Mouse (Mus musculus): ENCODE results near the gene Rpl7a. TPM values are rescaled to one million over a fixed set of nuclear protein-coding genes. Genes with fewer than 3 reads are reported as not detected.
A peak's percentile ranks its signal among the peaks of the same experiment; 100 is the strongest.

Gene Rpl7a
- polyA plus RNA-seq, 1 experiment = 2,027 TPM

GRCm38 (mm10) chr2:26950411-26950810 is 39.8 kb downstream of the Rpl7a start:
- H3K36me3 ChIP-seq (ENCODE audit: control insufficient read depth, insufficient read depth) = peaks cover 5% of the 10 kb centered on the region
- no peak for TF ChIP-seq E2F4 (IDR thresholded peaks at IDR 0.05; ENCODE audit: insufficient read depth)

GRCm38 (mm10) chr2:26951346-26951905 is 40.9 kb downstream of the Rpl7a start:
- TF ChIP-seq REST (IDR thresholded peaks at IDR 0.05; ENCODE audit: insufficient read depth, insufficient read length) (no peak), USF1 (IDR thresholded peaks at IDR 0.05; ENCODE audit: low read depth) (no peak), CEBPB (IDR thresholded peaks at IDR 0.05; ENCODE audit: insufficient read depth, poor library complexity, severe bottlenecking) (no peak), POLR2A (IDR thresholded peaks at IDR 0.05; ENCODE audit: insufficient read length, low read depth) (no peak), POLR2AphosphoS2 (IDR thresholded peaks at IDR 0.05; ENCODE audit: insufficient read length, low read depth) (peak; percentile 63), TCF12 (IDR thresholded peaks at IDR 0.05; ENCODE audit: insufficient read depth, poor library complexity, severe bottlenecking) (no peak)
- H3K4me2 ChIP-seq (ENCODE audit: low read depth) = no peak overlapping the region
- no peaks in the 10 kb centered on the region for H3K79me2 ChIP-seq (ENCODE audit: control insufficient read depth, insufficient read depth)
- H3K4me3 ChIP-seq = no peak overlapping the region
- no peak overlapping the region for H3ac ChIP-seq (ENCODE audit: control insufficient read depth, insufficient read length)
- H3K36me3 ChIP-seq (ENCODE audit: control insufficient read depth, insufficient read depth) = peaks cover 15% of the 10 kb centered on the region
- no peaks in the 10 kb centered on the region for H3K27me3 ChIP-seq (ENCODE audit: control insufficient read depth, insufficient read depth, insufficient read length)

More at GRCm38 (mm10) chr2:26950411-26950810, 39.8 kb downstream of the Rpl7a start:
- H3K4me3 ChIP-seq = no peak overlapping the region
- no peaks in the 10 kb centered on the region for H3K27me3 ChIP-seq (ENCODE audit: control insufficient read depth, insufficient read depth, insufficient read length)
- no peak overlapping the region for H3K4me2 ChIP-seq (ENCODE audit: low read depth)
- H3K79me2 ChIP-seq (ENCODE audit: control insufficient read depth, insufficient read depth) = no peaks in the 10 kb centered on the region
- no peak overlapping the region for H3ac ChIP-seq (ENCODE audit: control insufficient read depth, insufficient read length)

GRCm38 (mm10) chr2:26952193-26952592 is 41.6 kb downstream of the Rpl7a start:
- Histone ChIP-seq H3K27me3 (ENCODE audit: control insufficient read depth, insufficient read depth, insufficient read length) (no peaks in the 10 kb centered on the region), H3K4me2 (ENCODE audit: low read depth) (no peak overlapping the region), H3ac (ENCODE audit: control insufficient read depth, insufficient read length) (no peak overlapping the region), H3K36me3 (ENCODE audit: control insufficient read depth, insufficient read depth) (peaks cover 23% of the 10 kb centered on the region), H3K79me2 (ENCODE audit: control insufficient read depth, insufficient read depth) (no peaks in the 10 kb centered on the region), H3K4me3 (no peak overlapping the region)
- TF ChIP-seq TCF12 (IDR thresholded peaks at IDR 0.05; ENCODE audit: insufficient read depth, poor library complexity, severe bottlenecking) (no peak), MYOD1 (IDR thresholded peaks at IDR 0.05; ENCODE audit: control insufficient read depth in 1 of 3, insufficient read length in 2 of 3, low read depth in 2 of 3) (no peak), MYOG (IDR thresholded peaks at IDR 0.05; ENCODE audit: control insufficient read depth in 1 of 3, insufficient read depth in 1 of 3, insufficient read length in 2 of 3, low read depth in 2 of 3) (no peak), POLR2A (IDR thresholded peaks at IDR 0.05; ENCODE audit: insufficient read length, low read depth) (no peak), POLR2AphosphoS2 (IDR thresholded peaks at IDR 0.05; ENCODE audit: insufficient read length, low read depth) (no peak), MAX (IDR thresholded peaks at IDR 0.05; ENCODE audit: low read depth) (no peak), REST (IDR thresholded peaks at IDR 0.05; ENCODE audit: insufficient read depth, insufficient read length) (no peak), CEBPB (IDR thresholded peaks at IDR 0.05; ENCODE audit: insufficient read depth, poor library complexity, severe bottlenecking) (no peak), SRF (IDR thresholded peaks at IDR 0.05; ENCODE audit: control insufficient read depth, insufficient read length, low read depth) (no peak), E2F4 (IDR thresholded peaks at IDR 0.05; ENCODE audit: insufficient read depth) (no peak), USF1 (IDR thresholded peaks at IDR 0.05; ENCODE audit: low read depth) (no peak), TCF3 (IDR thresholded peaks at IDR 0.05; ENCODE audit: insufficient read length, low read depth) (no peak)

- TF ChIP-seq POLR2A (IDR thresholded peaks at IDR 0.05; ENCODE audit: insufficient read length, low read depth) = no peak
- TF ChIP-seq TCF12 (IDR thresholded peaks at IDR 0.05; ENCODE audit: insufficient read depth, poor library complexity, severe bottlenecking) = no peak
- no peak for TF ChIP-seq POLR2AphosphoS2 (IDR thresholded peaks at IDR 0.05; ENCODE audit: insufficient read length, low read depth)
- no peak for TF ChIP-seq SRF (IDR thresholded peaks at IDR 0.05; ENCODE audit: control insufficient read depth, insufficient read length, low read depth)
- no peak for TF ChIP-seq TCF3 (IDR thresholded peaks at IDR 0.05; ENCODE audit: insufficient read length, low read depth)
- TF ChIP-seq USF1 (IDR thresholded peaks at IDR 0.05; ENCODE audit: low read depth) = no peak
- TF ChIP-seq MYOD1 (IDR thresholded peaks at IDR 0.05; ENCODE audit: control insufficient read depth in 1 of 3, insufficient read length in 2 of 3, low read depth in 2 of 3) = no peak
- TF ChIP-seq MAX (IDR thresholded peaks at IDR 0.05; ENCODE audit: low read depth) = no peak
- TF ChIP-seq MYOG (IDR thresholded peaks at IDR 0.05; ENCODE audit: control insufficient read depth in 1 of 3, insufficient read depth in 1 of 3, insufficient read length in 2 of 3, low read depth in 2 of 3) = no peak
- no peak for TF ChIP-seq CEBPB (IDR thresholded peaks at IDR 0.05; ENCODE audit: insufficient read depth, poor library complexity, severe bottlenecking)
- no peak for TF ChIP-seq E2F4 (IDR thresholded peaks at IDR 0.05; ENCODE audit: insufficient read depth)
- TF ChIP-seq REST (IDR thresholded peaks at IDR 0.05; ENCODE audit: insufficient read depth, insufficient read length) = no peak
- Histone ChIP-seq H3ac (ENCODE audit: control insufficient read depth, insufficient read length) (no peak overlapping the region), H3K4me2 (ENCODE audit: low read depth) (no peak overlapping the region), H3K36me3 (ENCODE audit: control insufficient read depth, insufficient read depth) (peaks cover 29% of the 10 kb centered on the region), H3K27me3 (ENCODE audit: control insufficient read depth, insufficient read depth, insufficient read length) (no peaks in the 10 kb centered on the region), H3K79me2 (ENCODE audit: control insufficient read depth, insufficient read depth) (no peaks in the 10 kb centered on the region), H3K4me3 (no peak overlapping the region)
These were observed 42.3 kb downstream of the Rpl7a start for GRCm38 (mm10) chr2:26952866-26953265.

GRCm38 (mm10) chr2:26954735-26955395 is 44.3 kb downstream of the Rpl7a start:
- TF ChIP-seq E2F4 (IDR thresholded peaks at IDR 0.05; ENCODE audit: insufficient read depth) (no peak), MYOG (IDR thresholded peaks at IDR 0.05; ENCODE audit: control insufficient read depth in 1 of 3, insufficient read depth in 1 of 3, insufficient read length in 2 of 3, low read depth in 2 of 3) (no peak)

More at GRCm38 (mm10) chr2:26954735-26955395, 44.3 kb downstream of the Rpl7a start:
- Histone ChIP-seq H3K79me2 (ENCODE audit: control insufficient read depth, insufficient read depth) (no peaks in the 10 kb centered on the region), H3K27me3 (ENCODE audit: control insufficient read depth, insufficient read depth, insufficient read length) (no peaks in the 10 kb centered on the region), H3ac (ENCODE audit: control insufficient read depth, insufficient read length) (no peak overlapping the region), H3K4me3 (no peak overlapping the region), H3K4me2 (ENCODE audit: low read depth) (no peak overlapping the region), H3K36me3 (ENCODE audit: control insufficient read depth, insufficient read depth) (peaks cover 42% of the 10 kb centered on the region)

Data from myocyte (in vitro differentiated cells).